Mouse (Mus musculus) kidney, postnatal 0 days (tissue): ENCODE results near the gene D630039A03Rik. TPM values are rescaled to one million over a fixed set of nuclear protein-coding genes. Genes with fewer than 3 reads are reported as not detected.
"Not testable (repeated sequence)": the region's sequence is repeated elsewhere in the genome, so short reads cannot be mapped to it uniquely, and the experiment has no call there.

ENCODE experiments used
- ATAC-seq: fragments of 200-750 bp; cut with Nextera tagmentation; replicated peaks from 2 replicates; pipeline ENCODE4 v1.8.0; 2017; ENCODE audit warnings: low read depth, moderate number of reproducible peaks, moderate TSS enrichment, moderate library complexity; ENCODE audit not compliant: low FRiP score
- DNase-seq: peaks from one replicate; pipeline ENCODE4 v3.0.0-alpha.2; 2016; ENCODE audit warnings: low spot score
- H3K27ac ChIP-seq: fragments of 300-500 bp; sonication (generic); 2 replicates; pipeline ENCODE4 v1.5.1; 2014; ENCODE audit warnings: mild to moderate bottlenecking
- H3K27me3 ChIP-seq: fragments of 300-500 bp; sonication (generic); 2 replicates; pipeline ENCODE4 v1.6.1; 2014; ENCODE audit warnings: low read length, mixed read lengths; ENCODE audit not compliant: insufficient read depth
- H3K36me3 ChIP-seq: fragments of 300-500 bp; sonication (generic); 2 replicates; pipeline ENCODE4 v1.6.1; 2014; ENCODE audit warnings: low read length, mixed read lengths; ENCODE audit not compliant: insufficient read depth
- H3K4me1 ChIP-seq: fragments of 300-500 bp; sonication (generic); replicated peaks from 2 replicates; pipeline ENCODE4 v1.6.1; 2014; ENCODE audit warnings: antibody characterized with exemption, low read length, mixed read lengths; ENCODE audit not compliant: insufficient read depth
- H3K4me2 ChIP-seq: fragments of 300-500 bp; sonication (generic); 2 replicates; pipeline ENCODE4 v1.6.1; 2014; ENCODE audit warnings: mild to moderate bottlenecking, low read length, moderate library complexity, mixed read lengths
- H3K4me3 ChIP-seq: fragments of 300-500 bp; sonication (generic); replicated peaks from 2 replicates; pipeline ENCODE4 v1.5.1; 2014; ENCODE audit warnings: low read depth, low read length
- H3K9ac ChIP-seq: fragments of 300-500 bp; sonication (generic); 2 replicates; pipeline ENCODE4 v1.6.1; 2014; ENCODE audit warnings: low read depth, low read length
- H3K9me3 ChIP-seq: fragments of 300-500 bp; sonication (generic); replicated peaks from 2 replicates; pipeline ENCODE4 v1.6.1; 2016; ENCODE audit warnings: low read length, inconsistent platforms, mixed read lengths
- CTCF ChIP-seq: IDR thresholded peaks from 2 replicates; pipeline ENCODE4 v1.5.1; 2016; ENCODE audit warnings: antibody characterized with exemption, low read depth, mild to moderate bottlenecking, moderate library complexity
- WGBS: fragments of 180-500 bp; shearing (Covaris S2); extraction: QIAGEN DNeasy Blood & Tissue Kit; methylation state at CpG from one replicate; pipeline ENCODE4 v1.1.7; 2014; 5-methylcytosine and 5-hydroxymethylcytosine counted together
- polyA plus RNA-seq: library from polyadenylated mRNA; unstranded; fragments of >200 nt; fragmentation: Nextera tagmentation; extraction: Ambion mirVana; gene quantifications from 2 replicates; pipeline ENCODE4 v1.2.1, GENCODE M21; 2015

The D630039A03Rik gene
- polyA plus RNA-seq, 1 experiment from 2014 or later: 2.3 TPM

- Histone ChIP-seq H3K4me2 (no peak overlapping the region), H3K4me1 (no peaks in the 10 kb centered on the region), H3K9me3 (no peaks in the 10 kb centered on the region), H3K4me3 (no peak overlapping the region), H3K27me3 (no peaks in the 10 kb centered on the region), H3K9ac (no peak overlapping the region), H3K27ac (no peak overlapping the region), H3K36me3 (no peaks in the 10 kb centered on the region)
- 54% methylated on average over 6 of the region's 6 CpGs for WGBS
- DNase-seq (no peak), ATAC-seq (no peak)
- TF ChIP-seq CTCF: no peak
Observed at GRCm38 (mm10) chr4:57895902-57896301, 20.2 kb downstream of the D630039A03Rik start.

- no peak overlapping the region for H3K9ac ChIP-seq
- no peaks in the 10 kb centered on the region for H3K4me1 ChIP-seq
- H3K27ac ChIP-seq: no peak overlapping the region
- H3K9me3 ChIP-seq: no peaks in the 10 kb centered on the region
- no peaks in the 10 kb centered on the region for H3K27me3 ChIP-seq
- no peaks in the 10 kb centered on the region for H3K36me3 ChIP-seq
- no peak overlapping the region for H3K4me2 ChIP-seq
- H3K4me3 ChIP-seq: no peak overlapping the region
- 49% methylated on average over 5 of the region's 5 CpGs for WGBS
- DNase-seq (no peak), ATAC-seq (no peak)
- no peak for TF ChIP-seq CTCF
Observed at GRCm38 (mm10) chr4:57895140-57895539, 21.0 kb downstream of the D630039A03Rik start.

- Histone ChIP-seq H3K27ac (no peak overlapping the region), H3K9ac (no peak overlapping the region), H3K36me3 (no peaks in the 10 kb centered on the region), H3K4me1 (no peaks in the 10 kb centered on the region), H3K27me3 (no peaks in the 10 kb centered on the region), H3K4me2 (no peak overlapping the region), H3K4me3 (no peak overlapping the region), H3K9me3 (no peaks in the 10 kb centered on the region)
- ATAC-seq (no peak), DNase-seq (no peak)
- TF ChIP-seq CTCF: no peak
- 87% methylated on average over 10 of the region's 10 CpGs for WGBS
Observed at GRCm38 (mm10) chr4:57892001-57892586, 24.0 kb downstream of the D630039A03Rik start.

GRCm38 (mm10) chr4:57889773-57890172 lies 26.3 kb downstream of the D630039A03Rik start:
- Histone ChIP-seq H3K27me3 (no peaks in the 10 kb centered on the region), H3K36me3 (no peaks in the 10 kb centered on the region), H3K4me3 (no peak overlapping the region), H3K9ac (no peak overlapping the region), H3K4me2 (no peak overlapping the region), H3K9me3 (no peaks in the 10 kb centered on the region), H3K27ac (no peak overlapping the region), H3K4me1 (no peaks in the 10 kb centered on the region)
- 89% methylated on average over 8 of the region's 8 CpGs for WGBS
- DNase-seq: no peak
- TF ChIP-seq CTCF: no peak
- no peak for ATAC-seq

GRCm38 (mm10) chr4:57888978-57889377 lies 27.1 kb downstream of the D630039A03Rik start:
- H3K27me3 ChIP-seq, H3K9ac ChIP-seq, ATAC-seq, DNase-seq, H3K9me3 ChIP-seq, H3K4me2 ChIP-seq, H3K4me1 ChIP-seq, H3K27ac ChIP-seq, H3K4me3 ChIP-seq, H3K36me3 ChIP-seq: not testable (repeated sequence)
- 94% methylated on average over 1 of the region's 1 CpGs for WGBS

- no peak overlapping the region for H3K9ac ChIP-seq
- no peak for DNase-seq
- no peak overlapping the region for H3K4me3 ChIP-seq
- H3K4me1 ChIP-seq: peaks cover 2% of the 10 kb centered on the region; the same call in 1 of the 2 replicates
- 99% methylated on average over 2 of the region's 2 CpGs for WGBS
- no peak for TF ChIP-seq CTCF
- no peak for ATAC-seq
- no peak overlapping the region for H3K27ac ChIP-seq
- H3K36me3 ChIP-seq: no peaks in the 10 kb centered on the region
- no peaks in the 10 kb centered on the region for H3K27me3 ChIP-seq
- no peaks in the 10 kb centered on the region for H3K9me3 ChIP-seq
- no peak overlapping the region for H3K4me2 ChIP-seq
Observed at GRCm38 (mm10) chr4:57888246-57888645, 27.9 kb downstream of the D630039A03Rik start.

- ATAC-seq (no peak), DNase-seq (no peak)
- Histone ChIP-seq H3K4me1 (peaks cover 4% of the 10 kb centered on the region; the same call in 1 of the 2 replicates), H3K4me2 (no peak overlapping the region), H3K36me3 (no peaks in the 10 kb centered on the region), H3K9ac (no peak overlapping the region), H3K4me3 (no peak overlapping the region), H3K27me3 (no peaks in the 10 kb centered on the region), H3K9me3 (no peaks in the 10 kb centered on the region), H3K27ac (no peak overlapping the region)
- WGBS: 89% methylated on average over 3 of the region's 3 CpGs
- no peak for TF ChIP-seq CTCF
Observed at GRCm38 (mm10) chr4:57886888-57887230, 29.2 kb downstream of the D630039A03Rik start.
